Mouse (Mus musculus): ENCODE measurements around the gene Vmn2r32. TPM values are rescaled to one million over a fixed set of nuclear protein-coding genes. Genes with fewer than 3 reads are reported as not detected.
"Not testable (repeated sequence)": the region's sequence is repeated elsewhere in the genome, so short reads cannot be mapped to it uniquely, and the experiment has no call there.

Gene Vmn2r32
- not detected in 2 replicates for polyA plus RNA-seq (2014; fragmentation: Nextera tagmentation; extraction: Ambion mirVana)

- H3K4me1 ChIP-seq (ENCODE audit: control insufficient read depth, insufficient read depth, low read length) = not testable (repeated sequence)
Measured at GRCm38 (mm10) chr7:7479918-7480317, at the start of gene Vmn2r32. Vmn2r32 (minus strand) TSS chr7:7480018.

More at GRCm38 (mm10) chr7:7479918-7480317, at the start of gene Vmn2r32:
- not testable (repeated sequence) for H3K36me3 ChIP-seq (ENCODE audit: control insufficient read depth, insufficient read depth, low read length); H3K4me3 ChIP-seq (ENCODE audit: low read depth, low read length); H3K9me3 ChIP-seq (ENCODE audit: control insufficient read depth, low read depth, low read length); H3K27me3 ChIP-seq (ENCODE audit: control insufficient read depth, insufficient read depth, low read length); H3K4me2 ChIP-seq (replicated peaks; ENCODE audit: low read depth, low read length); ATAC-seq (ENCODE audit: insufficient number of reproducible peaks, insufficient read depth, low FRiP score, low read depth); H3K27ac ChIP-seq (ENCODE audit: low read length); H3K9ac ChIP-seq (replicated peaks; ENCODE audit: low read depth, low read length)
- 67% methylated on average over 1 of the region's 2 CpGs for WGBS

Other genes starting within 250 kb of the Vmn2r32 start
- gene Vmn2r29, start 232.7 kb downstream of the Vmn2r32 start, polyA plus RNA-seq (2014; fragmentation: Nextera tagmentation; extraction: Ambion mirVana) = 0.27 and 0.48 TPM in 2 replicates
- gene Gm45844, start 201.7 kb downstream of the Vmn2r32 start, polyA plus RNA-seq (2014; fragmentation: Nextera tagmentation; extraction: Ambion mirVana) = 3.3 and 4.0 TPM in 2 replicates
- 47.8 and 51.4 TPM in 2 replicates for gene Clcn4, start 179.2 kb downstream of the Vmn2r32 start, polyA plus RNA-seq (2014; fragmentation: Nextera tagmentation; extraction: Ambion mirVana)
- not detected in 2 replicates for gene Vmn2r30, start 142.4 kb downstream of the Vmn2r32 start, polyA plus RNA-seq (2014; fragmentation: Nextera tagmentation; extraction: Ambion mirVana)
- not detected in 2 replicates for gene Gm45783, start 105.4 kb downstream of the Vmn2r32 start, polyA plus RNA-seq (2014; fragmentation: Nextera tagmentation; extraction: Ambion mirVana)
- gene Vmn2r31, start 80.3 kb downstream of the Vmn2r32 start, polyA plus RNA-seq (2014; fragmentation: Nextera tagmentation; extraction: Ambion mirVana) = not detected in 2 replicates
- gene Vmn2r33, start 86.8 kb upstream of the Vmn2r32 start, polyA plus RNA-seq (2014; fragmentation: Nextera tagmentation; extraction: Ambion mirVana) = not detected in 2 replicates
- gene Vmn2r34, start 209.5 kb upstream of the Vmn2r32 start, polyA plus RNA-seq (2014; fragmentation: Nextera tagmentation; extraction: Ambion mirVana) = not detected in 2 replicates

Measured in stomach, embryonic 14.5 days (tissue).